Mouse (Mus musculus): ENCODE results near the gene Klrc1. TPM values are rescaled to one million over a fixed set of nuclear protein-coding genes. Genes with fewer than 3 reads are reported as not detected.
"Not testable (repeated sequence)": the region's sequence is repeated elsewhere in the genome, so short reads cannot be mapped to it uniquely, and the experiment has no call there.

Gene Klrc1
- total RNA-seq (2014; rRNA removed) = 1.7 and 2.2 TPM in 2 replicates
- polyA plus RNA-seq (2012; rRNA removed) = 0.07 and 0.20 TPM in 2 replicates

DNA sequence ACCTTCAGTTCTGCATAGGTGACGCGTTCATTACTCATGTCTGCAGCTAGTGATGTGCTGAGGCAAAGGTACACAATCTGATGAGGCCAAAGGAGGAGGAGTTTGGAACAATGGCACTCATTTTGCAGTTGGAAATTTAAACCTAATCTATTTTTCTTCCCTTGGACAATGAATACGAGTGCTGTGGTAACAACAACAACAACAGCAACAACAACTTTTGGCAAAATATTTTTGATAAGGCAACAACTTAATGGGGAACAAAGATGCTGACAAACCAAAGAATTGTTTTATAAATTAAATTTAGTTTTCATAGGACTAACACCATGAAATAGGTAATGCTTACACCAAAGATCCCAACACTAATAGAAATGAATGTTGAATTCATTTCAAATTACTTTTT lies at the start of gene Klrc1:
TSS of gene Klrc1 (minus strand) at position 101 of the 400 bp plus-strand sequence.
- no peak for TF ChIP-seq CTCF (IDR thresholded peaks at IDR 0.05; ENCODE audit: low read depth, low read length)
- no peak for TF ChIP-seq POLR2A (IDR thresholded peaks at IDR 0.05; ENCODE audit: extremely low read depth, insufficient read depth, low read length)
- WGBS = 72% methylated on average over 3 of the region's 3 CpGs
- H3K4me3 ChIP-seq (ENCODE audit: insufficient read depth, low read depth, low read length) = no peak within 1 kb of the TSS
- no peak for DNase-seq (ENCODE audit: extremely low read depth, low read depth, low spot score)
- H3K27ac ChIP-seq (replicated peaks; ENCODE audit: insufficient read depth, low read depth, low read length) = no peak within 1 kb of the TSS
- no peaks in the 10 kb centered on the region for H3K27me3 ChIP-seq (ENCODE audit: control insufficient read depth, insufficient read depth, low read length)
- no peaks in the 10 kb centered on the region for H3K4me1 ChIP-seq (ENCODE audit: control insufficient read depth, insufficient read depth, low read length)
- no peak within 1 kb of the TSS for H3K9ac ChIP-seq (ENCODE audit: low read depth, low read length)
- no peaks in the 10 kb centered on the region for H3K79me2 ChIP-seq (ENCODE audit: control insufficient read depth, insufficient read depth, low read length)
- no peaks in the 10 kb centered on the region for H3K36me3 ChIP-seq (ENCODE audit: control insufficient read depth, insufficient read depth, low read length)

DNA sequence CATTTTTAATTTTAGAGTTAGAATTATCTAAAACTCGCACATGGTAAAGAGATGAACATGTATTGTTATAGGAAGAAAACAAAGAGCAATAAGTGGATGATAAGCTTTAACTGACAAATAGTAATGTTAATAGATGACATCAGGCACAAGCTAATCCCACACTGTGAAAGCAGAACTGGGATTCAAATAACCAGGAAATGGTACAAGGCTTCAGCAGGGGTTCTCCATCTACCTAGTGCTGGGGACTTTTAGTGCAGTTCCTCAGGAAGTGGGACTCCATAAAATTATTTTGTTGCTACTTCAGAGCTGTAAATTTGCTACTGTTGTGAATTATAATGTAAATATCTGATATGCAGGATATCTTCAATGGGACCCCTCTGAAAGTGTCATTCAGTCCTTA lies 48.5 kb upstream of the Klrc1 start:
- no peaks in the 10 kb centered on the region for H3K36me3 ChIP-seq (ENCODE audit: control insufficient read depth, insufficient read depth, low read length)
- H3K9ac ChIP-seq (ENCODE audit: low read depth, low read length) = no peak overlapping the region
- no peaks in the 10 kb centered on the region for H3K79me2 ChIP-seq (ENCODE audit: control insufficient read depth, insufficient read depth, low read length)
- H3K4me1 ChIP-seq (ENCODE audit: control insufficient read depth, insufficient read depth, low read length) = no peaks in the 10 kb centered on the region
- 87% methylated on average over 1 of the region's 1 CpGs for WGBS
- no peaks in the 10 kb centered on the region for H3K27me3 ChIP-seq (ENCODE audit: control insufficient read depth, insufficient read depth, low read length)
- TF ChIP-seq POLR2A (IDR thresholded peaks at IDR 0.05; ENCODE audit: extremely low read depth, insufficient read depth, low read length) = no peak
- no peak for TF ChIP-seq CTCF (IDR thresholded peaks at IDR 0.05; ENCODE audit: low read depth, low read length)
- DNase-seq (ENCODE audit: extremely low read depth, low read depth, low spot score) = no peak
- H3K27ac ChIP-seq (replicated peaks; ENCODE audit: insufficient read depth, low read depth, low read length) = no peak overlapping the region
- no peak overlapping the region for H3K4me3 ChIP-seq (ENCODE audit: insufficient read depth, low read depth, low read length)

GRCm38 (mm10) chr6:129721390-129721789 lies 42.6 kb upstream of the Klrc1 start:
- 59% methylated on average over 1 of the region's 1 CpGs for WGBS
- no peak overlapping the region for H3K9ac ChIP-seq (ENCODE audit: low read depth, low read length)
- H3K4me1 ChIP-seq (ENCODE audit: control insufficient read depth, insufficient read depth, low read length) = no peaks in the 10 kb centered on the region
- TF ChIP-seq CTCF (IDR thresholded peaks at IDR 0.05; ENCODE audit: low read depth, low read length) (no peak), POLR2A (IDR thresholded peaks at IDR 0.05; ENCODE audit: extremely low read depth, insufficient read depth, low read length) (no peak)
- H3K36me3 ChIP-seq (ENCODE audit: control insufficient read depth, insufficient read depth, low read length) = no peaks in the 10 kb centered on the region
- H3K4me3 ChIP-seq (ENCODE audit: insufficient read depth, low read depth, low read length) = no peak overlapping the region
- no peak for DNase-seq (ENCODE audit: extremely low read depth, low read depth, low spot score)
- H3K79me2 ChIP-seq (ENCODE audit: control insufficient read depth, insufficient read depth, low read length) = no peaks in the 10 kb centered on the region
- H3K27ac ChIP-seq (replicated peaks; ENCODE audit: insufficient read depth, low read depth, low read length) = no peak overlapping the region
- H3K27me3 ChIP-seq (ENCODE audit: control insufficient read depth, insufficient read depth, low read length) = no peaks in the 10 kb centered on the region

GRCm38 (mm10) chr6:129720487-129720886 lies 41.7 kb upstream of the Klrc1 start:
- no peaks in the 10 kb centered on the region for H3K4me1 ChIP-seq (ENCODE audit: control insufficient read depth, insufficient read depth, low read length)
- TF ChIP-seq CTCF (IDR thresholded peaks at IDR 0.05; ENCODE audit: low read depth, low read length) = no peak
- TF ChIP-seq POLR2A (IDR thresholded peaks at IDR 0.05; ENCODE audit: extremely low read depth, insufficient read depth, low read length) = no peak
- no peak for DNase-seq (ENCODE audit: extremely low read depth, low read depth, low spot score)
- no peaks in the 10 kb centered on the region for H3K27me3 ChIP-seq (ENCODE audit: control insufficient read depth, insufficient read depth, low read length)
- H3K27ac ChIP-seq (replicated peaks; ENCODE audit: insufficient read depth, low read depth, low read length) = no peak overlapping the region
- H3K9ac ChIP-seq (ENCODE audit: low read depth, low read length) = no peak overlapping the region
- H3K79me2 ChIP-seq (ENCODE audit: control insufficient read depth, insufficient read depth, low read length) = no peaks in the 10 kb centered on the region
- WGBS = 31% methylated on average over 3 of the region's 3 CpGs
- H3K4me3 ChIP-seq (ENCODE audit: insufficient read depth, low read depth, low read length) = no peak overlapping the region
- no peaks in the 10 kb centered on the region for H3K36me3 ChIP-seq (ENCODE audit: control insufficient read depth, insufficient read depth, low read length)

- no peaks in the 10 kb centered on the region for H3K27me3 ChIP-seq (ENCODE audit: control insufficient read depth, insufficient read depth, low read length)
- no peak for DNase-seq (ENCODE audit: extremely low read depth, low read depth, low spot score)
- TF ChIP-seq POLR2A (IDR thresholded peaks at IDR 0.05; ENCODE audit: extremely low read depth, insufficient read depth, low read length) (no peak), CTCF (IDR thresholded peaks at IDR 0.05; ENCODE audit: low read depth, low read length) (no peak)
- no peaks in the 10 kb centered on the region for H3K36me3 ChIP-seq (ENCODE audit: control insufficient read depth, insufficient read depth, low read length)
- H3K4me3 ChIP-seq (ENCODE audit: insufficient read depth, low read depth, low read length) = no peak within 1 kb of the TSS
- WGBS = 86% methylated on average over 4 of the region's 4 CpGs
- H3K9ac ChIP-seq (ENCODE audit: low read depth, low read length) = no peak within 1 kb of the TSS
- H3K4me1 ChIP-seq (ENCODE audit: control insufficient read depth, insufficient read depth, low read length) = no peaks in the 10 kb centered on the region
- no peaks in the 10 kb centered on the region for H3K79me2 ChIP-seq (ENCODE audit: control insufficient read depth, insufficient read depth, low read length)
- H3K27ac ChIP-seq (replicated peaks; ENCODE audit: insufficient read depth, low read depth, low read length) = no peak within 1 kb of the TSS
Observed at GRCm38 (mm10) chr6:129717032-129717431, 38.3 kb upstream of the Klrc1 start, which contains the start of gene Klri1. Gene Klri1, minus strand, starts transcription at chr6:129717132.

DNA sequence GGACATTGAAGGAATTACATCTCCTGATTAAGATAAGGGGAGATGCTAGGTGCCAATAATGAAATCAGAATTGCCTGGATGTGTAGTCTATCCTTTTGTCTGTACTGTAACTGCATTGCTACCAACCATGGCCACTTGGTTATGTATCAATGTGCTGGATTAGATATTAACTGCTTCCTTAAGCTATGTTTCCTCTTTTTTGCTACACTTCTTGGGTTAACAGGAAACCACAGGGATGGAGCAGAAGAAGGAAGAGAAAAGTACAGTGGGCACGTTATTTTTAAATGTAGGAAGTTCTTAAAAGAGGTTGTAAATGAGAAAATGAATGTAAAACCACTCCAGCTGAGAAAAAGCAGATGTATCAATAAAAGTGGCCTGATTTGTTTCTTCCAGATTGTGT lies 34.8 kb upstream of the Klrc1 start:
- peak; percentile 37 for DNase-seq (ENCODE audit: extremely low read depth, low read depth, low spot score)
- no peak overlapping the region for H3K27ac ChIP-seq (replicated peaks; ENCODE audit: insufficient read depth, low read depth, low read length)
- H3K4me3 ChIP-seq (ENCODE audit: insufficient read depth, low read depth, low read length) = no peak overlapping the region
- whole genome bisulfite sequencing = 39% methylated on average over 1 of the region's 1 CpGs
- H3K4me1 ChIP-seq (ENCODE audit: control insufficient read depth, insufficient read depth, low read length) = no peaks in the 10 kb centered on the region
- TF ChIP-seq POLR2A (IDR thresholded peaks at IDR 0.05; ENCODE audit: extremely low read depth, insufficient read depth, low read length) (no peak), CTCF (IDR thresholded peaks at IDR 0.05; ENCODE audit: low read depth, low read length) (no peak)
- no peaks in the 10 kb centered on the region for H3K79me2 ChIP-seq (ENCODE audit: control insufficient read depth, insufficient read depth, low read length)
- H3K36me3 ChIP-seq (ENCODE audit: control insufficient read depth, insufficient read depth, low read length) = no peaks in the 10 kb centered on the region
- no peaks in the 10 kb centered on the region for H3K27me3 ChIP-seq (ENCODE audit: control insufficient read depth, insufficient read depth, low read length)
- H3K9ac ChIP-seq (ENCODE audit: low read depth, low read length) = no peak overlapping the region

- not testable (repeated sequence) for H3K79me2 ChIP-seq (ENCODE audit: control insufficient read depth, insufficient read depth, low read length); H3K27ac ChIP-seq (replicated peaks; ENCODE audit: insufficient read depth, low read depth, low read length); H3K9ac ChIP-seq (ENCODE audit: low read depth, low read length); H3K4me3 ChIP-seq (ENCODE audit: insufficient read depth, low read depth, low read length); H3K36me3 ChIP-seq (ENCODE audit: control insufficient read depth, insufficient read depth, low read length); H3K27me3 ChIP-seq (ENCODE audit: control insufficient read depth, insufficient read depth, low read length); DNase-seq (ENCODE audit: extremely low read depth, low read depth, low spot score); H3K4me1 ChIP-seq (ENCODE audit: control insufficient read depth, insufficient read depth, low read length)
- 66% methylated on average over 10 of the region's 10 CpGs for WGBS
Observed at GRCm38 (mm10) chr6:129691436-129691835, 12.7 kb upstream of the Klrc1 start.

Measured in liver, adult 2 months (tissue).